Mouse (Mus musculus) liver, embryonic 14.5 days (tissue): ENCODE data around the gene Rwdd2a. TPM values are rescaled to one million over a fixed set of nuclear protein-coding genes. Genes with fewer than 3 reads are reported as not detected.

ENCODE experiments used
- ATAC-seq: fragments of 200-750 bp; cut with Nextera tagmentation; 2 replicates; pipeline ENCODE4 v1.8.0; 2017; ENCODE audit warnings: moderate number of reproducible peaks, mild to moderate bottlenecking, moderate library complexity; ENCODE audit not compliant: insufficient read depth
- DNase-seq, 3 experiments: peaks; one replicate each; pipeline ENCODE4 v3.0.0-alpha.2; 2012 to 2013; ENCODE audit warnings: low read depth in 3 of 3, low spot score in 3 of 3
- H3K27ac ChIP-seq: fragments of 300-500 bp; sonication (generic); 2 replicates; pipeline ENCODE4 v1.5.1; 2014; ENCODE audit warnings: moderate library complexity, mild to moderate bottlenecking, control low read depth, inconsistent platforms
- H3K27me3 ChIP-seq: fragments of 300-500 bp; sonication (generic); 2 replicates; pipeline ENCODE4 v1.6.1; 2014; ENCODE audit warnings: mild to moderate bottlenecking, low read length, moderate library complexity; ENCODE audit not compliant: control insufficient read depth, insufficient read depth
- H3K36me3 ChIP-seq: fragments of 300-500 bp; sonication (generic); replicated peaks from 2 replicates; pipeline ENCODE4 v1.6.1; 2014; ENCODE audit warnings: low read depth; ENCODE audit not compliant: control insufficient read depth, insufficient read depth
- H3K4me1 ChIP-seq, 2 experiments: fragments of 200-500 bp in 1 of 2; fragments of 300-500 bp in 1 of 2; sonication (generic) in 1 of 2; replicated peaks; 2 replicates each; pipeline ENCODE4 v1.6.1; 2012 to 2014; ENCODE audit warnings: antibody characterized with exemption in 1 of 2, inconsistent platforms in 1 of 2, low read length in 1 of 2; ENCODE audit not compliant: control insufficient read depth in 2 of 2, insufficient read depth in 2 of 2
- H3K4me2 ChIP-seq: fragments of 300-500 bp; sonication (generic); 2 replicates; pipeline ENCODE4 v1.6.1; 2014; ENCODE audit warnings: low read depth, mild to moderate bottlenecking, control low read depth, moderate library complexity
- H3K4me3 ChIP-seq, 2 experiments: fragments of 200-500 bp in 1 of 2; fragments of 300-500 bp in 1 of 2; sonication (generic) in 1 of 2; 2 replicates each; pipeline ENCODE4 v1.5.1; 2012 to 2014; ENCODE audit warnings: low read depth in 2 of 2, low read length in 2 of 2, mild to moderate bottlenecking in 2 of 2, control low read depth in 1 of 2, inconsistent platforms in 1 of 2, moderate library complexity in 1 of 2; ENCODE audit not compliant: insufficient read depth in 1 of 2
- H3K9ac ChIP-seq: fragments of 300-500 bp; sonication (generic); replicated peaks from 2 replicates; pipeline ENCODE4 v1.6.1; 2014; ENCODE audit warnings: mild to moderate bottlenecking, control low read depth, moderate library complexity
- H3K9me3 ChIP-seq: fragments of 300-500 bp; sonication (generic); 2 replicates; pipeline ENCODE4 v1.6.1; 2016; ENCODE audit warnings: low read length, mixed read lengths; ENCODE audit not compliant: control insufficient read depth
- CTCF ChIP-seq: IDR thresholded peaks from 2 replicates; pipeline ENCODE4 v1.5.1; 2016; ENCODE audit warnings: antibody characterized with exemption, low read depth, control low read depth
- EP300 ChIP-seq: IDR thresholded peaks from 2 replicates; pipeline ENCODE4 v1.6.1; 2016; ENCODE audit warnings: antibody characterized with exemption, low read depth
- WGBS: fragments of 180-500 bp; shearing (Covaris S2); extraction: QIAGEN DNeasy Blood & Tissue Kit; methylation state at CpG from one replicate; pipeline ENCODE4 v1.1.7; 2014; ENCODE audit not compliant: insufficient replicate concordance; 5-methylcytosine and 5-hydroxymethylcytosine counted together
- polyA plus RNA-seq, 2 experiments: library from polyadenylated mRNA; depleted of rRNA in 1 of 2; stranded (reverse) in 1 of 2; unstranded in 1 of 2; fragments of >200 nt; fragmentation: Nextera tagmentation in 1 of 2; extraction: Ambion mirVana in 1 of 2; gene quantifications; 2 replicates each; pipeline versions ENCODE4 v1.2.1 to v1.2.3; 2012 to 2014

Rwdd2a gene
- polyA plus RNA-seq, 2 experiments = 0.37 to 0.83 TPM

- Histone ChIP-seq H3K36me3 (peaks cover 5% of the 10 kb centered on the region), H3K27me3 (no peaks in the 10 kb centered on the region), H3K9ac (no peak overlapping the region), H3K4me1 (no peaks in the 10 kb centered on the region), H3K4me2 (no peak overlapping the region), H3K27ac (no peak overlapping the region), H3K4me3 (no peak overlapping the region), H3K9me3 (no peaks in the 10 kb centered on the region)
- ATAC-seq (no peak), DNase-seq (no peak)
- WGBS = 36% methylated on average over 1 of the region's 1 CpGs
- TF ChIP-seq CTCF (no peak), EP300 (no peak)
Measured at GRCm38 (mm10) chr9:86544559-86544958, 27.2 kb upstream of the Rwdd2a start.

- 70% methylated on average over 5 of the region's 5 CpGs for WGBS
Measured at GRCm38 (mm10) chr9:86549637-86550162, 22.1 kb upstream of the Rwdd2a start.

GRCm38 (mm10) chr9:86550717-86551116 is 21.1 kb upstream of the Rwdd2a start:
- Histone ChIP-seq H3K4me3 (no peak overlapping the region), H3K9me3 (no peaks in the 10 kb centered on the region), H3K27me3 (no peaks in the 10 kb centered on the region), H3K27ac (no peak overlapping the region), H3K36me3 (peaks cover 8% of the 10 kb centered on the region), H3K4me2 (no peak overlapping the region), H3K9ac (no peak overlapping the region), H3K4me1 (no peaks in the 10 kb centered on the region)
- no peak for ATAC-seq
- no peak for TF ChIP-seq EP300
- TF ChIP-seq CTCF = no peak
- no peak for DNase-seq
- 86% methylated on average over 3 of the region's 3 CpGs for WGBS

More at GRCm38 (mm10) chr9:86549637-86550162, 22.1 kb upstream of the Rwdd2a start:
- no peak overlapping the region for H3K4me2 ChIP-seq
- H3K36me3 ChIP-seq = peaks cover 7% of the 10 kb centered on the region
- no peak overlapping the region for H3K27ac ChIP-seq
- no peaks in the 10 kb centered on the region for H3K9me3 ChIP-seq
- peak; percentile 37; the same call in 1 of the 2 replicates for ATAC-seq
- no peaks in the 10 kb centered on the region for H3K4me1 ChIP-seq
- no peak overlapping the region for H3K4me3 ChIP-seq
- H3K27me3 ChIP-seq = no peaks in the 10 kb centered on the region
- H3K9ac ChIP-seq = no peak overlapping the region
- TF ChIP-seq EP300 (no peak), CTCF (no peak)
- DNase-seq = no peak

- DNase-seq (no peak), ATAC-seq (no peak)
- TF ChIP-seq EP300 = no peak
- no peak for TF ChIP-seq CTCF
- Histone ChIP-seq H3K4me1 (no peaks in the 10 kb centered on the region), H3K27me3 (no peaks in the 10 kb centered on the region), H3K27ac (no peak overlapping the region), H3K9me3 (no peaks in the 10 kb centered on the region), H3K4me2 (no peak overlapping the region), H3K9ac (no peak overlapping the region), H3K36me3 (peaks cover 6% of the 10 kb centered on the region; the same call in 1 of the 2 replicates), H3K4me3 (no peak overlapping the region)
- 74% methylated on average over 9 of the region's 9 CpGs for WGBS
Measured at GRCm38 (mm10) chr9:86553886-86554285, 17.9 kb upstream of the Rwdd2a start.

GRCm38 (mm10) chr9:86554641-86555040 is 17.1 kb upstream of the Rwdd2a start:
- no peaks in the 10 kb centered on the region for H3K9me3 ChIP-seq
- DNase-seq = no peak
- H3K9ac ChIP-seq = no peak overlapping the region
- H3K4me2 ChIP-seq = no peak overlapping the region
- TF ChIP-seq CTCF = no peak
- no peak for TF ChIP-seq EP300
- no peak overlapping the region for H3K4me3 ChIP-seq
- no peak for ATAC-seq
- WGBS = 83% methylated on average over 4 of the region's 4 CpGs
- no peak overlapping the region for H3K27ac ChIP-seq
- peaks cover 6% of the 10 kb centered on the region; the same call in 1 of the 2 replicates for H3K36me3 ChIP-seq
- no peaks in the 10 kb centered on the region for H3K4me1 ChIP-seq
- no peaks in the 10 kb centered on the region for H3K27me3 ChIP-seq
